Mouse (Mus musculus) hematopoietic stem cell, adult 5-6 weeks (primary cell): ENCODE measurements at regions not wholly inside any gene's neighbourhood (a gene's known extent, or its start where the extent isn't known, plus 50 kb on each side); places are given as distances from the start of the nearest gene placed in this dataset.

ENCODE experiments used
- ATAC-seq, 2 experiments: fragments of 125-278 bp in 1 of 2; replicated peaks in 1 of 2; 2 replicates each; pipeline ENCODE4 v1.8.0; 2016 to 2017; ENCODE audit warnings: inconsistent platforms in 2 of 2, mild to moderate bottlenecking in 2 of 2, moderate number of reproducible peaks in 2 of 2, low read depth in 1 of 2, moderate TSS enrichment in 1 of 2; ENCODE audit not compliant: low FRiP score in 2 of 2, poor library complexity in 2 of 2, severe bottlenecking in 2 of 2, insufficient read depth in 1 of 2, low TSS enrichment in 1 of 2

DNA sequence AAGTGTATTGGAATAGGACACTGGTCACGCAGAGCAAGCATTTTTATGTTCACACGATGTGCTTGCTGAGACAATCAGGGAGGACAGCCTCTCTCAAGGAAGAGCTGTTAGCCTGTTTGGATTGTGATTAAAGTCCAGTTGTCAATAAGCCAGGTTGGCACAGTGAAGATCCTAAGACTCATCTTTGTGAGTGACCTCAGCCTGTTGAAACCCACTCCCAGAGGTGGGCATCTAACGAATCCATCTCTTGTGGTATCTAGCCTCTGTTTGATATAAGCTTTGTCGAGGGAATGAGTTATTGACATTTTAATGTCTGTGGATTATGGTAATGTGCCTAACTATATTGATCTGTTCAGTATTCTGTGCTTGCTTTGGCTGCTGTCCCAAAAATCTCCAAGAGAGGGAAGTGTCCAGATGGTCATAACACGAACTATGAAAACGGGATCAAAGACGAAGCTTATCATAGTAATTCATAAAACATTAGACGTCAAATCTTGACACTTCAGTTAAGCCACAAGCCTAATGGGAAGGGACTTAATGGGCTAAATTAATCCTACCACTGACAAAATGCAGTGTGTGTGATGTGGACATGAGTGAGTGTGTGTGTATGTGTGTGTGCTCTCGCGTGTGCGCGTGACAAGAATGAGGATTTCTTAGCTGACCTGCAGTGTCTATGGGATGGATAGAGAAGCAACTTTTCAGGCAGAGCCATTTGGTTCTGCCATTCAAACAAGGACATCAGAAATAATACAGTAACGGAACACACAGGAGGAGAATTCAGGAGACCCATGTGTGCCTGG, 104.8 kb upstream of the Fer start:
- no peak for ATAC-seq

DNA sequence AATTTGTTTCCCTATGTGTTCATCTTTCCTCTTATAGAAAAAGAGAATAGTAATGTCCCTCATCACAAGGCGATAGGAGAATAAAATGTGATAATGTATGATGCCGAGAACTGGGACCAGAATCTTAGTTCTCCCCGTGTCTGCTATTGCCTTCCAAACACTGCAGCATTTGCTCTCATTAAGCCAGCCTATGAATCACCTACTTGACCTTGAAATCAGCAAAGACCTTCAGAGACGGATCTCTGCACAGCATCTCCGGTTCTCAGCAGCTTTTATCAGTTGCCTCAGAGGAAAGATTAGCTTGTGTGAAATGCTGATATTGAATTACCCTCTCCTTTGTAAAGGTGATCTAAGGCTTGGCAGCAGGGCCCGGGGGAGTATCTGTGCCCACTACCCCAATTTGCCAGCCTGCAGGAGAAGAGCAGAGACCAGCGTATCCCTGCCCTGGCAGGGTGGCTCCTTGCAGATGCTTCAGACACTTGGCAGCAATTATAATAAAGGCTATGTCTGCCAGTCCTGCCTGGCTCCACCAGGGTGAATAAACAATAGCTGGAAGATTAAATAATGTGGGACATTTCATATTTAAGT, 104.0 kb upstream of the Fer start:
- ATAC-seq: no peak

DNA sequence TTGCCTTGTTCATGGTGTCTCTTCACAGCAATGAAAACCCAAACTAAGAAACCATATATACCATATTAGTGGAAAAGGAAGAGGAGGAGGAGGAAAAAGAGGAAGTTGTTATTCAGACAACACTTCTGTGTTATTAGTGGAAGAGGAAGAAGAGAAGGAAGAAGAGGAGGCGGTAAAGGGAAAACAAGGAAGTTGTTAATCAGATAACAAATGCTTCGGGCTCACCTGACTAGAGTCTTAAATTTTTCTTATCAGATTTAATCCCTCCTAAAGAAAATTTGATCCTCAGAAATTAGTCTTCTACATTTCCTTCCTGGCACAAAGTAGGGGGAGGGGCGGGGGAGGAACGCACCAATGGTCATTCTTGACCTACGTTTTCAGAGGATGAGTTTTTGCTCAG, 101.8 kb upstream of the Fer start:
- ATAC-seq: no peak

DNA sequence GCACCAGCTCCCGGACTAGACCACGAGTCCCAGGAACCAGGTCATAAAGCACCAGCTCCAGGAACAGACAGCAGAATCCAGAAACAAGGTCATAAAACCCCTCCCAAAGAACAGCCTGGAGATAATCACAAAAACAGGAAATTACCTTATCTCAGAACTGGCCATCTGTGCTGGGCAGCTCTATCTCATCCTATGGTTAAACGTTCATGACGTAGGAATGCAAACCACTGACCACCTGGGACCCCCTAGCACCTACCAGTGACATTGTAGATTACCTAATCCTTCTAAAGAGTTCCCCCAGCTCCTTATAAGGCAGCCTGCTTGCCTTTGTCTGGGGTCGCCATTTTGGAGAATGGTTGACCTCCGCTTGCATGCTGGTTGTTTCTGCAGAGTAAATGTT, 91.8 kb upstream of the Fer start:
- ATAC-seq: no peak

DNA sequence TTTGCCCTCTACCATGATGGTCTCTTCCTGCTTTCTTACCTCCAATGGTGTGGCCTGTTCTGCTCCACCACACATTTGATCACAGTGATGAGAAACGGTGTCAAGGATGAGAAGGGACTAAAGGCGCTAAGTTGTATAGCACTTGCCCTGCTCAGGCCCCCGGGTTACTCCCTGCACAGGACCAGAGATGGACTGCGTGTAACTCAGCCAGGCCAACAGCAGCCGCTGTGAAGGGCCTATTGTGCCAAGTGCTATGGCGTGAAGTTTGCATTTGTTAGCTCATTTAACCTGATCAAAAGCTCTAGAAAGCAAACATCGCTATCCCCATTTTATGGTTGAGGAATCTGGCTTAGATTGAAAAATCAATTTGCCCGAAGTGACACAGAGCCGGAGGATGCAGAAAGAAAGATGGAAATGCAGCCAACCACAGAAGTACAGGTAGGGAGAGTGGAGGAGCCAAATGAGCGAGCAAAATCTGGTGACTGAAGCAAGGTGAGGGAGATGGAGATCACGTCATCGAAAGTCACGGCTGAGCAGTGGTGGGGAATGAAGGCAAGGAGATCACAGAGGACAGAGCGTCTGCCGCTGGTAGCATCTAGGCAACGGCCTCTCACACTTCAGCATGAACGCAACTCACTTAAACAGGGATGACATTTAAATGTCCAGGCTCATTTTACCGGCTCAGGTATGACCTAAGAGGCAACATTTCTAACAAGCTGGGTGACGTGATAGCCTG, 78.3 kb upstream of the Fer start:
- ATAC-seq: no peak

DNA sequence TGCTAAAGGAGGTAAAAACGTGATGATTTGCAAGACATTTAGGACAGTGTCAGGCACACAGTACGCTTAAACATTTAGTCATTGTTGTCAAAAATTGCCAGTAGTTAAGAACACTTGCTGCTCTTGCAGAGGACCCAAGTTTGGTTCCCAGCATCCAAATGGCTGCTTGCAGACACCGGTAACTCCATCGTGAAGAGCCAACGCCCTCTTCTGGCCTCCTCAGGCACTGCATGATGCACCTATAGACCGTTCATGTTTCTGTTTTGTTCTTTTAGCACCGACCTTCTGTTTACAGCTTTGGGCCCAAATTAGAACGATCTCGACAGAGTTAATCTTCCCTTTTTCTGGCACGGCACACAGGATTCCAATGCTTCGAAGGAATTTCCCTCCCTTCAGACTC, 76.4 kb upstream of the Fer start:
- no peak for ATAC-seq

DNA sequence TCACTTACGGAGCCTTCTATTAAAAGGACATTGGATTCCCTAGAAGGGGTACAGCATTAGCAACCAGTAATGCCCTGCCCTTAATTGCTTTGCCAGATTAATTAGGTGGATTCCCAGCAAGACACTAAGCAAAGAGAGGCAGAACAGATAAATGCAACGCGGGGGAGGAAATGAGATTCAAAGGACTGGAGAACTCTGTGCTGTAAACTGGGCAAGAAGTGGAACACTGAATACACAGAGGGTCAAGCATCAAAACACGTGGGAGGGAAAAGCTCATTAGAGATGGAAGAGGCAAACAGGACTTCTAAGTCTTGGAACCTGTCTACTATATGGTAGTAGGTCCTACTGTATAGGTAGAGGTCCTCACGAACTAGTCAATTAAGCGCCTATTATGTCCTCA, 68.5 kb upstream of the Fer start:
- ATAC-seq: no peak

DNA sequence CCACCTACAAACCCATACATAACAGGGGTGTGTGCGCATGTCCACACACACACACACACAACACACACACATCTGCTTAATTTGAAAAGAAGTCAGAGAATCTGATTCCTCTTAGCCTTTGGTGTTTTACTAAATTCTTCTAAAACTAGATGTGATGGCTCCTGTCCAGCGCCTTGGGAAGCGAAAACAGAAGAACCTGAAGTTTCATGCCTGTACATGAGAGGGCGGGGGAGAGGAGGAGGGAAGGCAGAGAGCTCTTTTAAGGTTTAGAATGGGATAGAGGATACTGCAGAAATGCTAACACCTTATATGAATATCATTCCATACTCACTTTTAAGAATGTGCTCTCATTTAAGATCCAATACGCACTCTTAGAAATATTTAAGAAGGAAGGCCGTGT, 64.5 kb upstream of the Fer start:
- no peak for ATAC-seq

DNA sequence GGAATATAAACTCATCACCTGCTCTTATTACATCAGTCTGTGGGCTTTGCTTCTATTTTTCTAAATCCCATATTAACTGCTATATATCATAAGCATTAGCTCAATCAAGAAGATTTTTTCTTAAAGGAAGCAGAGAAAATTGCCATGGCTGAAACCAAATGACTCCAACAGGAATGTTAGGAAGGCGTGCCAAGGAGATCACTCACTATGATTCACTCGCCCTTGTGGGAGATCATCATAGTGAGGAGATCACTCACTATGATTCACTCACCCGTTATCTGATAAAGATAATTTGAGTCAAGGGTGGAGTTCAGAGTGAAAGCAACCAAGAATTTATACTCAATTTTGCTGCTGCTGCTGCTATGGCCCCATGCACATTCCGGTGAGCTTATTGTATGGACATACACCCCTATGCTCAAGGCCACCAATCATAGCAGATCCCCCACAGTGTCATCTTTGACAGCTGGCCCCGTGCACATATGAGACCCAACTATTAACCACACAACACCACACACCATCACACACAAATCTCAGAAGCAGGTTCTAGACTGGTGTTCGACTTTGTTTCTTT, 63.8 kb upstream of the Fer start:
- no peak for ATAC-seq

DNA sequence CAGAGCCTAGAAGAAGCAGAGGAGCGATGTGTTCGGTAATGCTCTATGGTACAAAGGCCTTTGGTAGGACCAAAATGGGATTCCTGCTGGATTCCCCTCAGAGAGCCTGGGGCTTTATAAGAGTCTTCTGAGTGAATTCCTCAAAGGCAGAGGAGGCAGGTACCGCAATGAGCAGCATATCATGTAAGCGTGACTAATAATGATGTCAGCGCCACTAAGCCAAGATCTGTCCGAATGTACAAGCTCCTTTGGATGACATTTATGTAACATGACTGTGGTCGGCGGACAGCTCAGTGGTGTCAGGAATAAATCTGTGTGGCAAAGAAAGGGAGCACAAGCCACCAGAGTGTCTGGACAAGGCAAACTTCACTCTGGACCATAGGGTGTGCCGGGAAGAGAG, 61.5 kb upstream of the Fer start:
- ATAC-seq: no peak

DNA sequence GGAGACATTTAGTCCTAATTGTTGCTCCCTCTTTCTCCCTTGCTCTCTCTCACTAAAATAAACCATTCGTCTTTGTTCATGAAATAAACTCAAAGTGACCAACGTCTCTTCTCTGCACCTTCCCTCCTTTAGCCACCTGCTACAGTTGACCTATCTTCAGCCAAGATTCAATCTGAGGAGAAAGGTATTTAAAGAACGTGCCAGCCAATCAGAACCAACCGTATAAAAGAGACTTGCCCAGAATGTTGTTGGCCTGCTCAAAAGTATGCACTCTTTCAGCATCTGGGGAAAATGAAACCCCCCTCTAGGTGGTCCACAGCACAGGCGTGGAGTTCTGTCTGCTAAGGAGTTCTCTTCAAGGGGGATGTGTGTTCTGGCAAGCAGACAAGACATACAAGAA, 60.0 kb upstream of the Fer start:
- no peak for ATAC-seq

DNA sequence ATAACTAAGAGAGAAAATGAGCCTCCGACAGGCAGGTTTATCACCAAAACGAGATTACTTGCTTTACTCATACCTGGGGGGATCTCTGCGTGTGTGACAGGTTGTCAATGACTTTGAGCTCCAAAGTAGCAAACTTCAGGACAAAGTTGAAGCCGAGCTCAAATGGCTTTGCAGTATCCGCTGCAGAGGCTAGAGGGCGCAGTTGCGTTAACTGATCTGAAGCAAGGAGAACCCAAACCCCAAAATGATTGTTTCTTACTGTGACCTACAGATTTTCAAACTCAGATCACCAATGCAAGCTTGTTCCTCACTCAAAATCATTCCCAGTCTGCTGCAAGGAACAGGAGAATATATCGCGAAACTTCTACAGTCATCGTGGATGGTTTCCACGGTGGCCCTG, 59.3 kb upstream of the Fer start:
- ATAC-seq: peak; percentile 63 to 77

DNA sequence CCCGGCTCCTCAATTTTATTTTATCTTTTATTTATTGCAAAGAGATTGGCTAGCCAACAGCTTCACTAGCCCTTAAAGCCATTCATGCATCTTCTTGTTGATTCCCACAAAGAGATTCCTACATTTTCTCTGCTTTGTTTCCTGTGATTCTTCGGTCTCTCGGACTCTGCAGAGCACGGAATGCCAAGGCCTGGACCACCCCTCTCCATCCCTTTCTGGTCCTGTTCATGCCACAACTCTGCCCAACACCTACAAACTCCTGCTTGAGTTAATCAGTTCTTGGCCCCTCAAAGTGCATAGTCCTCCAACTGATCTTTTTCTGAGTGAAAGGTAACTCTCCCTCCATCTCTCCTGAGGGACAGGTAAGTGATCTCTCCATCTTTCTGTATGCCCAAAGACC, 58.4 kb upstream of the Fer start:
- ATAC-seq: no peak

DNA sequence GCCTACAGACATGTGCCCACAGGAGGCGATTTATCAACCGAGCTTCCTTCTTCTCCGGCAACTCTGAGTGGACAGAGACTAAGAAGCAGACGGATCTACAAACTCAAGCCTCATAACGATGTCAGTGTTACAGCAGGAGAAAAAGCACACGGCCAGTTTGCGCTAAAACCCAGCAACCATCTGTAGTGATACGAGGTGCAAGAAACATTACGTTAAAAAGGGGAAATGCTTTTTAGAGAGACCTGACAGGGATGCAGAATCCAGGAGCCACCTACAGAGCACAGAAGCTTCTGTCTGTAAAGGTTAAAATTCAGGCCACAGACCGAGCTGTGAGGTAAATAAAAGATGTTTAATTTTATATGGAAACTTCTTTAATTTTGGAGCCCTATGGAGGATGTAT, 56.5 kb upstream of the Fer start:
- ATAC-seq: no peak

DNA sequence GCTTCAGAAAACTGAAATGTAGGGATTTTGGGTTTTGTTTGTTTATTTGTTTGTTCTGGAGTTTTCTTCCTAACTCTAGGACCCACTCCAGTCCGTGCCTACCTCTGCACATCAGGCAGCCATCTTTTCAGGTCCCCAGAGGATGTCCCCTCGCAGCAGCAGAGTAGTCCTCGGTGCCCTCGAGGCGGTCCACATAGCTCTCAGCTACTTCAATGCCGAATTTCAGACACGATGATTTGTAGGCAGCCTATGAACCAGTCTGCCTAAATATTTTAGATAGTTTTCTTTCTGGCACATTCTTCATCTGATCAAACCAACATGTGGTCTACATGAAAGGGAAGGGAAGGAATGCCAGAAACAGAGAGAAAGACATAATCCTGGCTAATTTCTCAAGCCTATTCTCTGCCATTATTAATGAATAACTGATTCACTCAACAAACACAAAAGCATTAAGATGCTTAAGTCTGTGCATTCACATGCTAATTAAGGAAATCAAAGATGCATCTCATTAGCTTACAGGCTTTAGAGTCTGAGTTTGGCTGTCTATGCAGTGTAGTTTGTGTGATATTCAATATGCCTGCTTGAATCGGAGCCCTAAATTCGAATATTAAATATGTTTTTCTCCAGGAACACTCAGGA, 55.2 kb upstream of the Fer start:
- no peak for ATAC-seq

DNA sequence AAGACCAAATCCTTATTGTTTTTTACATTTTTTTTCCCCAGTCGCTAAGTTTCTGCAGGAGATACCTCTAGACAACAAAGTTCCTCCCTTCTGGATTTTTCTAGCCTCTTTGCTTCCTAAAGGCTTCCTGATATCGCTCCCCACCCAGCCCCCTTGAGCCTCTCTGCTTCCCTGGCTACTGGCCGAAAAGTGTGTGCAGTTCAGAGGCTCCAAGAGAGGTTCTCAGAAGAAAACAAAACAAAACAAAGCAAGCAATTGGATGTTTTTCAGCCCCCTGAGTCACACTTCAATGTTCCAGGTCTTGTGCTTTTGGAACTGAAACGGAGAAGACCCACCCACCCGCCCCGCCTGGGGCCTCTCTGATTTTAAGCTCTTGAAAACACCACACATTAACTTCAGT, 54.1 kb upstream of the Fer start:
- ATAC-seq: no peak

DNA sequence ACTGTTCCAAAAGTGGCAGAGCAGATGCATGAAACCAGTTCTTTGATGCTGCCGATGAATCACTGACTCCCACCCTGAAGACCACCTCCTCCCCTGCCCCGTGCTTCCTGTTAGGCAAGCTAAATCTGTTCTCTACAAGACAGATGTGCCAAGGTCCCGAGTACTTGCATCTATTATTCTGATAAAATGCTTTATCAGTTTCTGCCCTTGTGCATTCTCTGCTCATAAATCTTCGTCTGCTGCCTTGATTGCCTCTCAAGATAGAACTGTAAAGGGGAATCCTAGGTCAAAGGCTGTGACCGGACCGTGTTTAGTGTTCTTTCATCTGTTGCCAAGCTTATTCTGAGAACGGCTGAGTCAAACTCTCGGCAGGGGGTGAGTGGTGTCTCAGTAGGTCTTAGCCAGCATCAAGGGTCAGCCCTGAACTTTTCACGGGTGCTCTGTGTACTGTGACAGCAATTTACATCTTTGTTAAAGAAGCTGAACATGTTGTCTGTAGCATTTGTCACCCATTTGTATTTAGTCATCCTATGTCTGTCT, 51.5 kb upstream of the Fer start:
- no peak for ATAC-seq

DNA sequence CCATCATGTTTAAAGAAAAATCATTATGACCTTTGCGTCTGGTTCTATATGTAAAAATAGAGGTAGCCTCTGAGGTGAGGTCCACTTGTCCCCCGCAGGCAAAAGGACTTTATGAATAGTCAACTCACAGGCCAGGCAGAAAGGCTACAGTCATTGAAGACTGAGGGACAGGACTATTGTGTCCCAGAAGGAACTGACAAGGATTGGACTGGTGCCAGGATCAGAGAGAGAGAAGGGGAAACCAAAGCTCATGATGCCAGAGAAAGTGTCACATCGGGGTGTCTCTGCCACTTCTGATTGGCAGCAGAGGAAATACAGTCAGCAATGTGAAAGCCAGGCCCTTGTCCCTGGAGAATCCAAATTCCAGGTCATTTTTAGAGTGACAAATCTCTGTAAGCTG, 50.3 kb upstream of the Fer start:
- no peak for ATAC-seq
